Mouse (Mus musculus): Measurements from ENCODE around the gene Prg2.

GRCm38 (mm10) chr2:85033121-85033520, 52.9 kb downstream of the Prg2 start:
- TF ChIP-seq CTCF (IDR thresholded peaks at IDR 0.05; ENCODE audit: control insufficient read depth, insufficient read depth, insufficient read length) (no peak), MYOD1 (IDR thresholded peaks at IDR 0.05; ENCODE audit: control insufficient read depth, insufficient read length, low read depth) (no peak), MYOG (IDR thresholded peaks at IDR 0.05; ENCODE audit: control insufficient read depth, extremely low read depth, insufficient read length) (no peak), FOSL1 (IDR thresholded peaks at IDR 0.05; ENCODE audit: insufficient read depth, low read length, poor library complexity, severe bottlenecking) (no peak)

Measured in C2C12 (cell line).